Comparison of ENCODE assay signal across 16 mouse cellular contexts in the genomic region with DNA sequence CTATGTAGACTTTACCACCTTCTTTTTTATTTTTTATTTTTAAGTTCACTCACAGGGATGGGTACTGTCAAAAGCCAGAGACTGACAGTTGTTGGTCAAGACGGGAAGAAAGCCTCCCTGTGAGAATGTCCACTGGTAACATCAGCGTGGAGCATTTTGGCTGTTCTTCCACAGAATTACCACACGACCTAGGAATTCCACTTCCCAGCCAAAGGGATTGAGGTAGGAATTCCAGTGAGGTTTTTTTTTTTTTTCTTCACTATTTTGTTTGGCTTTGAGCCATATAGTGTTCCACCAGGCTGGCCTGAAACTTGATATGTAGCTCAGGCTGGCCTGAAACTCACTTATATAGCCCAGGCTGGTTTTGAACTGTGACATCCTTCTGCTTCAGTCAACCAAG. TPM values are rescaled to one million over a fixed set of nuclear protein-coding genes. Genes with fewer than 3 reads are reported as not detected.
DNase-seq lines count a peak whose midpoint lies in the region; ATAC-seq lines count a peak whose summit lies in the region.
"Had no signal": no experiment of that assay in that cellular context is flagged by ENCODE, and none has a peak within 500 bp of the region (broad histone marks: within the 10 kb centered on the region; RNA-seq: fewer than 3 reads in every experiment).

No protein-coding gene starts in this region.

- H3K27me3 ChIP-seq in heart, embryonic 10.5 days (ENCODE audit: insufficient read depth, poor library complexity, severe bottlenecking) = no peaks in the 10 kb centered on the region
- H3K27me3 ChIP-seq in midbrain, embryonic 11.5 days (ENCODE audit: control insufficient read depth, insufficient read depth, low read length) = no peaks in the 10 kb centered on the region
- no peaks in the 10 kb centered on the region for H3K27me3 ChIP-seq in midbrain, embryonic 16.5 days (ENCODE audit: control insufficient read depth, insufficient read depth, low read depth, low read length)
- no peaks in the 10 kb centered on the region for H3K27me3 ChIP-seq in kidney, embryonic 14.5 days (ENCODE audit: control insufficient read depth, insufficient read depth, low read length)
- H3K27me3 ChIP-seq: forebrain, embryonic 12.5 days; liver, embryonic 13.5 days had no signal

- peak; percentile 58 to 67 for DNase-seq in heart, adult 18-20 months
- no peak for DNase-seq in heart, embryonic 10.5 days (ENCODE audit: low spot score)
- peak; percentile 33 for DNase-seq in midbrain, embryonic 11.5 days (ENCODE audit: low spot score, missing footprints)
- peak; percentile 53 to 56 for DNase-seq in heart, postnatal 10 days
- DNase-seq in skeletal muscle tissue, adult 2 months (ENCODE audit: low read depth, low spot score) = peak; percentile 50
- no peak for DNase-seq in retina, embryonic 14.5 days (ENCODE audit: low spot score)
- DNase-seq: cerebellum, adult 9-11 months; kidney, postnatal 10 days; layer of hippocampus, adult 9-11 months; liver, embryonic 13.5 days; thymus, adult 18-20 months had no signal

- no peak overlapping the region for H3K4me3 ChIP-seq in heart, embryonic 10.5 days
- H3K4me3 ChIP-seq in midbrain, embryonic 11.5 days (ENCODE audit: low read depth, low read length) = no peak overlapping the region
- no peak overlapping the region for H3K4me3 ChIP-seq in midbrain, embryonic 16.5 days (ENCODE audit: low read depth, low read length)
- no peak overlapping the region for H3K4me3 ChIP-seq in kidney, embryonic 14.5 days (ENCODE audit: low read length)
- H3K4me3 ChIP-seq: forebrain, embryonic 12.5 days; heart, adult 2 months; liver, embryonic 13.5 days had no signal

- H3K4me1 ChIP-seq in heart, embryonic 10.5 days = peaks cover 20% of the 10 kb centered on the region
- H3K4me1 ChIP-seq in midbrain, embryonic 11.5 days (ENCODE audit: control insufficient read depth, insufficient read depth, low read length) = peaks cover 16% of the 10 kb centered on the region
- H3K4me1 ChIP-seq in midbrain, embryonic 16.5 days (ENCODE audit: control insufficient read depth, insufficient read depth, low read length) = peaks cover 13% of the 10 kb centered on the region
- peaks cover 13% of the 10 kb centered on the region; the same call in 1 of the 2 replicates for H3K4me1 ChIP-seq in kidney, embryonic 14.5 days (ENCODE audit: control insufficient read depth, insufficient read depth, low read length)

- no peak overlapping the region for H3K4me2 ChIP-seq in midbrain, embryonic 11.5 days
- H3K4me2 ChIP-seq in midbrain, embryonic 16.5 days (ENCODE audit: low read length) = no peak overlapping the region
- no peak overlapping the region for H3K4me2 ChIP-seq in kidney, embryonic 14.5 days (replicated peaks; ENCODE audit: low read depth, low read length)
- H3K4me2 ChIP-seq: forebrain, embryonic 12.5 days; liver, embryonic 13.5 days had no signal

- ATAC-seq in midbrain, embryonic 11.5 days (ENCODE audit: low FRiP score) = no peak
- no peak for ATAC-seq in midbrain, embryonic 16.5 days
- ATAC-seq in kidney, embryonic 14.5 days (ENCODE audit: low FRiP score, low TSS enrichment) = no peak

- no peak overlapping the region for H3K9ac ChIP-seq in midbrain, embryonic 11.5 days (ENCODE audit: low read length)
- H3K9ac ChIP-seq in midbrain, embryonic 16.5 days (ENCODE audit: low read depth, low read length) = no peak overlapping the region
- H3K9ac ChIP-seq in kidney, embryonic 14.5 days (ENCODE audit: low read depth, low read length) = no peak overlapping the region
- H3K9ac ChIP-seq: forebrain, embryonic 12.5 days; liver, embryonic 13.5 days had no signal

- no peaks in the 10 kb centered on the region for H3K36me3 ChIP-seq in heart, embryonic 10.5 days
- H3K36me3 ChIP-seq in midbrain, embryonic 11.5 days (ENCODE audit: control insufficient read depth, insufficient read depth, low read length) = no peaks in the 10 kb centered on the region
- H3K36me3 ChIP-seq in midbrain, embryonic 16.5 days (ENCODE audit: control insufficient read depth, insufficient read depth, low read length) = no peaks in the 10 kb centered on the region
- H3K36me3 ChIP-seq in kidney, embryonic 14.5 days (ENCODE audit: control insufficient read depth, insufficient read depth, low read length) = no peaks in the 10 kb centered on the region
- H3K36me3 ChIP-seq: forebrain, embryonic 12.5 days; liver, embryonic 13.5 days had no signal

- WGBS in heart, embryonic 10.5 days = 57% methylated on average over 3 of the region's 3 CpGs
- 70% methylated on average over 3 of the region's 3 CpGs for WGBS in midbrain, embryonic 11.5 days
- WGBS in midbrain, embryonic 16.5 days = 61% methylated on average over 3 of the region's 3 CpGs
- WGBS in kidney, embryonic 14.5 days = 47% methylated on average over 3 of the region's 3 CpGs

- intact Hi-C loops in heart, postnatal 10 days (cut with DNase I) = no loop called here

- H3K9me3 ChIP-seq in heart, embryonic 10.5 days = no peaks in the 10 kb centered on the region
- H3K9me3 ChIP-seq in midbrain, embryonic 11.5 days (ENCODE audit: control insufficient read depth, low read length) = no peaks in the 10 kb centered on the region
- H3K9me3 ChIP-seq in midbrain, embryonic 16.5 days (replicated peaks; ENCODE audit: control insufficient read depth, low read length, poor library complexity, severe bottlenecking) = no peaks in the 10 kb centered on the region
- no peaks in the 10 kb centered on the region for H3K9me3 ChIP-seq in kidney, embryonic 14.5 days (ENCODE audit: control insufficient read depth, low read length)
- H3K9me3 ChIP-seq: forebrain, embryonic 12.5 days; liver, embryonic 13.5 days had no signal

- no peak overlapping the region for H3K27ac ChIP-seq in heart, embryonic 10.5 days
- no peak overlapping the region for H3K27ac ChIP-seq in midbrain, embryonic 11.5 days (ENCODE audit: low read depth, low read length)
- H3K27ac ChIP-seq in midbrain, embryonic 16.5 days (ENCODE audit: low read length) = no peak overlapping the region
- no peak overlapping the region for H3K27ac ChIP-seq in kidney, embryonic 14.5 days (ENCODE audit: low read depth, low read length)
- H3K27ac ChIP-seq: forebrain, embryonic 12.5 days; heart, adult 2 months; liver, embryonic 13.5 days had no signal

RNA-seq across cellular contexts. Expression of a gene that starts 12.3 kb away (rescaled TPM):
- total RNA-seq in heart, adult 18-20 months (2021) = 10 to 100 TPM; 63.9 to 85.7 TPM
- 0.67 and 1.3 TPM in 2 replicates for polyA plus RNA-seq in heart, embryonic 10.5 days (2016; fragmentation: Nextera tagmentation; extraction: Ambion mirVana)
- not detected in 2 replicates for polyA plus RNA-seq in midbrain, embryonic 11.5 days (2014; fragmentation: Nextera tagmentation; extraction: Ambion mirVana)
- 0.43 TPM in 1 of 2 replicates, not detected in the other for polyA plus RNA-seq in midbrain, embryonic 16.5 days (2015; fragmentation: Nextera tagmentation; extraction: Ambion mirVana)
- 10 to 100 TPM; 35.2 to 76.0 TPM for total RNA-seq in heart, postnatal 10 days (2021)
- 1.1 and 1.8 TPM in 2 replicates for polyA plus RNA-seq in kidney, embryonic 14.5 days (2014; fragmentation: Nextera tagmentation; extraction: Ambion mirVana)
- polyA plus RNA-seq: forebrain, embryonic 12.5 days; liver, embryonic 13.5 days had no signal

RNA-seq across cellular contexts. Expression of a gene that starts 15.9 kb away (rescaled TPM):
- 10 to 100 TPM; 41.7 to 45.5 TPM for total RNA-seq in heart, adult 18-20 months (2021)
- 57.1 and 62.9 TPM in 2 replicates for polyA plus RNA-seq in heart, embryonic 10.5 days (2016; fragmentation: Nextera tagmentation; extraction: Ambion mirVana)
- 53.3 and 53.7 TPM in 2 replicates for polyA plus RNA-seq in midbrain, embryonic 11.5 days (2014; fragmentation: Nextera tagmentation; extraction: Ambion mirVana)
- polyA plus RNA-seq in midbrain, embryonic 16.5 days (2015; fragmentation: Nextera tagmentation; extraction: Ambion mirVana) = 54.1 and 57.9 TPM in 2 replicates
- total RNA-seq in heart, postnatal 10 days (2021) = 10 to 100 TPM; 53.6 to 60.2 TPM
- polyA plus RNA-seq in kidney, embryonic 14.5 days (2014; fragmentation: Nextera tagmentation; extraction: Ambion mirVana) = 42.9 and 44.9 TPM in 2 replicates

RNA-seq across cellular contexts. Expression of a gene that starts 34.7 kb away (rescaled TPM):
- not detected for total RNA-seq in heart, adult 18-20 months (2021)
- polyA plus RNA-seq in heart, embryonic 10.5 days (2016; fragmentation: Nextera tagmentation; extraction: Ambion mirVana) = 0.30 and 0.49 TPM in 2 replicates
- polyA plus RNA-seq in midbrain, embryonic 11.5 days (2014; fragmentation: Nextera tagmentation; extraction: Ambion mirVana) = not detected in 2 replicates
- not detected in 2 replicates for polyA plus RNA-seq in midbrain, embryonic 16.5 days (2015; fragmentation: Nextera tagmentation; extraction: Ambion mirVana)
- not detected for total RNA-seq in heart, postnatal 10 days (2021)
- 0.38 TPM in 1 of 2 replicates, not detected in the other for polyA plus RNA-seq in kidney, embryonic 14.5 days (2014; fragmentation: Nextera tagmentation; extraction: Ambion mirVana)
- total RNA-seq: heart, adult 2 months; left cerebral cortex, postnatal 10 days had no signal
- polyA plus RNA-seq: heart, adult 2 months; liver, embryonic 13.5 days had no signal

RNA-seq across cellular contexts. Expression of a gene that starts 42.6 kb away (rescaled TPM):
- 10 to 100 TPM; 35.4 to 36.0 TPM for total RNA-seq in heart, adult 18-20 months (2021)
- polyA plus RNA-seq in heart, embryonic 10.5 days (2016; fragmentation: Nextera tagmentation; extraction: Ambion mirVana) = 15.9 and 16.9 TPM in 2 replicates
- 15.1 and 15.5 TPM in 2 replicates for polyA plus RNA-seq in midbrain, embryonic 11.5 days (2014; fragmentation: Nextera tagmentation; extraction: Ambion mirVana)
- 5.9 and 8.1 TPM in 2 replicates for polyA plus RNA-seq in midbrain, embryonic 16.5 days (2015; fragmentation: Nextera tagmentation; extraction: Ambion mirVana)
- total RNA-seq in heart, postnatal 10 days (2021) = 10 to 100 TPM; 20.0 to 20.5 TPM
- 12.7 and 15.5 TPM in 2 replicates for polyA plus RNA-seq in kidney, embryonic 14.5 days (2014; fragmentation: Nextera tagmentation; extraction: Ambion mirVana)

RNA-seq across cellular contexts. Expression of a gene that starts 42.6 kb away (rescaled TPM):
- 10 to 100 TPM; 62.5 to 77.5 TPM for total RNA-seq in heart, adult 18-20 months (2021)
- 38.1 and 46.4 TPM in 2 replicates for polyA plus RNA-seq in heart, embryonic 10.5 days (2016; fragmentation: Nextera tagmentation; extraction: Ambion mirVana)
- 48.2 and 50.1 TPM in 2 replicates for polyA plus RNA-seq in midbrain, embryonic 11.5 days (2014; fragmentation: Nextera tagmentation; extraction: Ambion mirVana)
- polyA plus RNA-seq in midbrain, embryonic 16.5 days (2015; fragmentation: Nextera tagmentation; extraction: Ambion mirVana) = 39.8 and 43.1 TPM in 2 replicates
- 10 to 100 TPM; 54.9 to 59.9 TPM for total RNA-seq in heart, postnatal 10 days (2021)
- 45.7 and 47.3 TPM in 2 replicates for polyA plus RNA-seq in kidney, embryonic 14.5 days (2014; fragmentation: Nextera tagmentation; extraction: Ambion mirVana)

Comparison
In these comparisons a context has a peak if more than half of its experiments do, and no peak if none do; other contexts are left out.
1. DNase-seq: peak in heart, adult 18-20 months (2 of 2), midbrain, embryonic 11.5 days (single experiment), heart, postnatal 10 days (2 of 2) and skeletal muscle tissue, adult 2 months (single experiment); none in heart, embryonic 10.5 days (single experiment) and retina, embryonic 14.5 days (single experiment).